Mouse (Mus musculus) kidney, postnatal 14 days (tissue): ENCODE measurements around the gene Myom1.

Experiments used
- DNase-seq: peaks from one replicate; pipeline ENCODE4 v3.0.0; 2022; ENCODE audit warnings: mixed read lengths

Gene Myom1

DNA sequence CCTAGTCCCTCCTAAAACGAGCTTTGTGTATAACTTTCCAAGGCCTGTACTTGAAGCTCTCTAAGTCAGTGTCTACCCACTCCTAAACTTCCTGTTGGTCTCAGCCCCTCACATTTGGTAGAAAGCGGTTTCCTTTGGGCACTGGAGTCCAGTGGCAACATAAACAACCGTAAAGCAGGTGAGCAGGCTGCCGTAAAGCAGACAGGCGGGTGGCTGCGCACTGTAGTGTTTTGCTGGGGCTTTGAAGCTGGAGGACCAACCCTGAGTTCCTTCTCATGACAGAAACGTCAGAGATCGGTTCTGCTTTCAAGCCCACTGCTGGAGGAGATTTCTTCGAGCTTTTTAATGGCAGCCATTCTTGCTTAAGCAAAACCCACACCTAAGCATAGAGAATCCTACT lies 9.8 kb upstream of the Myom1 start:
- no peak for DNase-seq

DNA sequence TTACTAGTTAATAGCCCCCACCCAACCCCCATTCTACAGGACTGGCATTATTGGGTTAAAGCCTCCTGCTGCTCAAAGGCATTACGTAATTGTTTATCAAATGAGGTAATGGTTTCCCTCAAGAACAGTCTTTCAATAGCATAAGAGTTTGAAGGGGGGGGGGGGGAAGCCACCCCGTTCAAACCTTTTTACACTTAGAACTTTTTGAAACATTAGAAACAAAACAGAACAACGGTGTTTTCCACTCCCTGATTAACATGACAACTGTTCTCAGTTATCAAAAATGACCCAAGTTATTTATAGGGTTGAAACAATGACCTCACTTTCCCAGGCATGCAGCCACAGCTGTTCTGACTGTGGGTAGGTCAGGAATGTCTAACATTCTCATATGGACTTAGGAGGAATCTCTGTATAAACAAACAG lies 9.0 kb upstream of the Myom1 start:
- DNase-seq = no peak

DNA sequence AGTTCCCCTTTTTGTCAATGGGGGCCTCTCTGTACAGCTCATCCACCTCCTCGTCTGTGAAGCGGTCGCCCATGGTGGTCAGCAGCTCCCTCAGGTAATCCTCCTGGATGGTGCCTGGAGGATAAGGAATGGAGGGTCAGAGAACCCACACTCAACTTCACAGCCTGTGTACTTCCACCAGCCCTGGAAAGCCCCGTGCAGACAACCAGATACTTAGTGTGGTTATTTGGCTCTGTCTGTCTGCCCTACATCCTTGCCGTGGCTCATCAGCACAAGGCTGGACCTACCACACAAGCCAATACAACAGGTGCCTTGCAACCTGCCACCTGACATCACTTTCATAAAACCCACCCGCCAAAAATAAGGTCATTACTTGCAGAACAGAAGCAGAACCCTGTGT lies 7.8 kb upstream of the Myom1 start:
- no peak for DNase-seq

DNA sequence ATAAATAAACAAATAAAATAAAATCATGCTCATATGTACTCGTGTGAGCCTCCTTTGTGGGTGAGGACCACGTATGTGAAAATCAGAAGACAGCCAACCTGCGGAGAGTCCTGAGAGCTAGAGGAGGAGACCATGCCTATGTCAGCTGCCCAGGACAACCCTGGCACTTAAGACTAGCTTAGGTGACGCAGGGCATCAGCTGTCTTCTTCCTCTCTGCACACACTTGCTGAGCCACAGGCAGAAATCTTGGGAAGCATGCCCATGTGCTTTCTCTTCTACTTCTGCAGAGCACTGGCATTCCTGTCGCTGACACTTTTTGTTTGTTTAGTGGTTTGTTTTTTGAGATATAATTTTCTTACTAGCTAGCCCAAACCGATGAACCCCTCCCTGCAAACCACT lies 6.9 kb upstream of the Myom1 start:
- no peak for DNase-seq

DNA sequence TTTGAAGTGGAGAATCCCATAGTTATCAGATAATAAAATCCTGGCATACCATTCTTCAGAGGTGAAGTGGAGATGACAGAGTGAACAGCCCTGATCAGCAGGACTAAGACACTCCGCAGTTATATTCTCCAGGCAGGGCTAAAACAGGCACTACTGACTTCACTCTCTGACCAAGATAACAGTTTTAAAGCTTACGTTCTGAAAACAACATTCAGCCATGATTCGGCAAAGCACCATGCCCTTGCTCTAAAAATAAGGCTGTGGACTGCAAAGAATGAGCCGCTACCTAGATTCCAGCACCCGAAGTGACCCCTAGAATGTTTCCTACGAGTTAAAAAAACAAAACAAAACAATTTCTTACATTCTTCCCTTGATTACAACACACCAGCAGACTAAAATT lies 4.6 kb upstream of the Myom1 start:
- DNase-seq = no peak

DNA sequence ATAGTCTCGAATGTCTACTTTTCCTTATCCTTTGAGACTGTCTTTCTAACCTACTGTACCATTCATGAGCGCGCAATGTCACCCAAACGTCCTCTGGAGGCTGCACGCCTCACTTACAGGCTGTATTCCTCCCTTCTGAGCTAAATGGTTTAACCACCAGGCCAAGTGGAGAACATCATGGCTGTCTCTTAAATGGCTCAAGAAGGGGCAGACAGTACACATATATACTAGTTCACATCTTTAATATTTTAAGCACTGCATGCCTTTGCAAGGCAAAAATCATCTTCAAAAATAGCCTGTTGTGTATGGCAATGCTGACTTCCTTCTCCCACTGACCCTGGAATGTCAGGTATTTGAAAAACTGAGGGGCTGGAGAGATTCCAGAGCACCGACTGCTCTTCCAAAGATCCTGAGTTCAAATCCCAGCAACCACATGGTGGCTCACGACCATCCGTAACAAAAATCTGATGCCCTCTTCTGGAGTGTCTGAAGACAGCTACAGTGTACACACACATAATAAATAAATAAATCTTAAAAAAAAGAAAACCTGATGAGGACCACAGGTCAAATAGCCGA lies 3.9 kb upstream of the Myom1 start:
- DNase-seq = no peak

DNA sequence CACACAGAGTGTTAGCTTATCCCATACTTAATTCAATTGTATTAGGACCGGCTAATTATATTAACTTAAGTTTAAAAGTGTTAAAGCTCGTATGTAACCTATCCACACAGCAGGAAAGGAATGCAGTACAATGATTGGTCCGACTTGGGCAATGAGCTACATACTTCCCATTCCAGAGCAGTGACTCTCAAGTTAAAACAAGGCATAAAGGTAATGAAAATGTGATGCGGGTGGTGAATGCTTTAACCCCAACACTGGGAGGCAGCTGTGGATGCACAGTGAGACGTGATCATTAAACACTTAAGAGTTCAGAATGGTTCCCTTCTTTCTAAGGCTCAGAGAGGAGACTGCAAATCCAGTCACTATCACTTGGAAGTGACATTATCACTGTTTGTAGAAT lies 3.2 kb upstream of the Myom1 start:
- DNase-seq = peak; percentile 41

DNA sequence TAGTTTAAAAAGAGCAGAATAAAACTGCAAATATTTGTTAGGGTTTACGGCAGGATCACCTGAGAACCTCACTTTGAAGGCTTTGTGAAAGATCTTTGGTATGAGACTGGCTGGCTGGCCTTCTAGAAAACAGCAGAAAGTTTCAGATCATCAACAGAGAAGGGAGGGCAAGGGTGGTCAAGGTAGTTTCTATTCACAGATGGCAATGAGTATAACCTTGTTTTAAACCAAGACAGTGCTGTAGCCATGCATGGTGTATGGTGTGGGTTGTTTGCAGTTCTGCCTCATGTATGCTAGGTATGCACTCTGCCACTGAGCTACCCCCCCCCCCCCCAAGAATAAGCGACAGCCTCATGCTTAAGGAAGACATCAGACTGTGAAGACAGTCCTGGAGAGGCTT lies 2.2 kb upstream of the Myom1 start:
- DNase-seq = no peak

DNA sequence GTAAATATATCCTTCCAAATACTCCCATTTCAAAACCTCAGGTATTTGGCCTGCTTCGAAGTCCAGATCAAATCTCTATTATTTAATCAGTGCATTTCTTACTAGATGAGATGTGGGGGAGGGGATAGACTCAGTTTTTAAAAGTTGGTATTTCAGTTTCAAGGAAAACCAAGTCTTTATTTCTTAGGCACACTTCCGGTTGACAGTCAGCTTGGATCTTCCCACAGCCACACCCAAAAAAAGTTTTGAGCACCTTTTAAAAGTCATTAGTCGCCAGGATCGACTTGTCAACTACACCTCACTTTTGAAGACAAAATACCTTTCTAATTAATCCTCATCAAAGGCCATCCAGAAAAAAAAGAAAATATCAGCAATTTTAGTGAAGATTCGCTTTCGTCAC lies 1.4 kb upstream of the Myom1 start:
- no peak for DNase-seq

DNA sequence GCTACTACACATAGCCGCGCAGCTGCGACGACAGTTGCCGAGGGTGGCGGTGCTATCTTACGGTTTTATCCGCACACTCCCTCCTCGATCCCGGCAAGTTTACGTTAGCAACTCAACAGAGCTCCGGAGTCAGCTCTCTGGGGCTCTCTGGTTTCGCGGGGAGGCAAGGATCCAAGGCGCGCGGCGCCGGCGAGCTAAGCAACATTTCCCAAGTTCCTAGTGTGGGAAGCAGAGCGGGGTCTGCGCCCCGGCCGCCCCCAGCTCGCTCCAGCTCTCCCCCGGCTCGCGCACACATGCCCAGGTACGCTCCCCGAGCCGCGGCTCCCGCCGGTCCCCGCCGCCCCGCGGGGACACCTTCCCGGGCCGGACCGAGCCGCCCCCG lies 743 bp upstream of the Myom1 start:
- DNase-seq = no peak

DNA sequence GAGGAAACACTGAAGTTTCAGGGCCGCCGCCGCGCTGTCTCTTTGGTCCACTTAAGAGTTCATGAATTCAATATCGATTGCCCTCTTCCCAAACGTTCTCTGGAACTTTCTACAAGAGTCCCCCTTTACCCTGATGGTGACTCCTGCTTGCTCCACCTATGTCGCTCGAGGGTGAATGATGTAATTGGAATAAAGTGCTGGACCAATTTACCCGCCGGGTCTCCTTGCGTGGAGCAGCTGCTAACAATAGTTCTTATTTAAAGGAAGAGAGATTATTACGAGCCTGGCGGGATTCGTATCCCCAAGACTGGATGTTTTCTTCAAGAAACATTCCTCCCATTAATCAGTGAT lies 286 bp downstream of the Myom1 start, which contains the start of gene Myl12a:
TSS of gene Myl12a (minus strand) at position 135 of the 351 bp plus-strand sequence.
- no peak for DNase-seq

DNA sequence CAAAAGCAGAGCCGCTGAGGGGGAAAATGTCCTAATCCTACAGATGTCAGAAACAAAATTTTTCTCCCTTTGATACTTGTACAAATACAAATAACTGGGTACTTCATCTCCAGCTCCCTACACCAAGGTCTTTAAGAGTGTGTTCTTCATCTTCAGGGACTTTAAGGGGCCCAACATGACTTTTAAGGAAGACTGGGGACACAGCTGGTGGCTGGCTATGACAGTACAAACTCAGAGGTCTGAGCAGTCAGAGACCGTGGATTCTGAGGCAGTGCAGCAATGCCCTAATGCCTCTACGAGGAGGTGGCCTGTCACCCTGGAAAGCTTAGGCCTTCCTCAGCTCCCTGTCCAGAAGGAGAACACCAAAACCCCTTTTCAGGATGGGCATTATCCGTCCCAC lies 679 bp downstream of the Myom1 start:
- DNase-seq = no peak

DNA sequence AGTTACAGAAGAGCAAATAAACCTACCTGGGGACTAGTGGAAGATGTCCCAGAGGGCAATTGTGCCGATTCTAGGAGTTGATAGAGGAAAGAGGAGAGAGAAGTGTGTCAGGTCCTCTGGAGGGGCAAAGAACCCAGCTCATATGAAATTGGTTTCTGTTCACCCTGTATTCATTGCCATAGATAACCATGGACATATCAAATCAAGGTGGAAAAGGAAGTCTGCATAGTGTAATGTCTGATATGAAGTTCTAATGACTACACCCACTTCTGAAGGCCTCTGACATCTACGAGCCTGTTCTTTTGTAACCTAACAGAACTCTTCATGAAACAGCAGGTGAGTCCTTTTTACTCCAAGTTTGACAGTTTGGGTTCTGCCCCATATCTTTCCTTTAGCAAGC lies 1.3 kb downstream of the Myom1 start:
- DNase-seq = no peak

DNA sequence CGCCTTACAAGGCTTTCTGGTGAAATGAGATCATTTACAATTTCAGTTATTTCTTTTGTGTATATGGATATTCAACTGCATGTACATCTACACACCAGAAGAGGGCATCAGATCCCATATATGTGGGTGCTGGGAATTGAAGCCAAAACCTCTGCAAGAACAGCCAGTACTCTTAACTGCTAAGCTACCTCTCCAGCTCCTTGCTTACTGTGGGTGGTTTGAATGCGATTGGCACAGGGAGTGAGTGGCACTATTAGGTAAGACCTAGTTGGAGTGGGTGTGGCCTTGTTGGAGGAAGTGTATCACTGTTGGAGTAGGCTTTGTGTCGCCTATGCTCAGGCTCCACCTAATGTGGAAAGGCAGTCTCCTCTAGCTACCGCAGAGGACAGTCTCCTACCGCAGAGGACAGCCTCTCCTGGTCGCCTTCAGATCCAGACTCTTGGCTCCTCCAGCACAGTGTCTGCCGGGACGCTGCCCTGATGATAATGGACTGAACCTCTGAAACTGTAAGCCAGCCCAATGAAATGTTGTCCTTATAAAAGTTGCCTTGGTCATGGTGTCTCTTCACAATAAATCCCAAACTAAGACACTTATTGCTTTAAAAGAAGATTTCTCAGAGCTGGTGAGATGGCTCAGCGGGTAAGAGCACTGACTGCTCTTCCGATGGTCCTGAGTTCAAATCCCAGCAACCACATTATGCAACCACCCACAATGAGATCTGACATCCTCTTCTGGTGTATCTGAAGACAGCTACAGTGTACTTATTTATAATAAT lies 1.9 kb downstream of the Myom1 start:
- no peak for DNase-seq

DNA sequence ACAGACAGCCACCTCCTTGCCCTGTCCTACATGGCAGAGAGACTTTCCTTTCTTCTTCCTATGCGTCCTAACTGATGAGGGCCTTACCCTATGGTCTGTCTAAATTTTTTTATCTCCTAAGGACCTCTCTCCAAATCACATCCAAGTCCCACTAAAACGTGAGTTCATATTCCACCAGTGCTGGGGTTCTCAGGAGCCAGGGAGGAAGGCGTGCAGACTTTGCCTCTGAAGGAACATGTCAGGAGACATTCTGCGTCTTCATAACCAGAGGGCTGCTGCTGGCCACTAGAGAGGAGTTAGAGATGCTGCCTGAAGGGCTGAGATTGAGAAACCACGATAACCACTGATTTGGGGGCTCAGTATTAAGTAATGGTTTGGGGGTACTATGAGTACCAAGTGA lies 4.5 kb downstream of the Myom1 start:
- no peak for DNase-seq

DNA sequence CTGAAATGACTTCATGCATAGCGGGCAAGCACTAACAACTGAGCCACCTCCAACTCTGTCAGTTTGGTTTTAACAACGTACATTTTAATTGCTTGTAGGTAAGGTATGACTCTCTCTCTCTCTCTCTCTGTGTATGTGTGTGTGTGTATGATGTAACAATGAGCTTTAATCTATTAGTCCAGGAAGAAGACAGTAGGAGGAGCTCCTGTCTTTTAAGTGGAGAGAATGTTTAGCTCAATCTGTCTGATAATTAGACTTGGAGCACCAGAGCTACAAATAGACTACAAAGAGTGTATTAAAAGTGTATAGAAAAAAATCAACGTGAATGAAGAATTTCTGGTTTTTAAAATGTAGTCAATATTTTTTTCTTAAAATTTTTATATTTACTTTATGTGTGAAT lies 6.2 kb downstream of the Myom1 start:
- no peak for DNase-seq

DNA sequence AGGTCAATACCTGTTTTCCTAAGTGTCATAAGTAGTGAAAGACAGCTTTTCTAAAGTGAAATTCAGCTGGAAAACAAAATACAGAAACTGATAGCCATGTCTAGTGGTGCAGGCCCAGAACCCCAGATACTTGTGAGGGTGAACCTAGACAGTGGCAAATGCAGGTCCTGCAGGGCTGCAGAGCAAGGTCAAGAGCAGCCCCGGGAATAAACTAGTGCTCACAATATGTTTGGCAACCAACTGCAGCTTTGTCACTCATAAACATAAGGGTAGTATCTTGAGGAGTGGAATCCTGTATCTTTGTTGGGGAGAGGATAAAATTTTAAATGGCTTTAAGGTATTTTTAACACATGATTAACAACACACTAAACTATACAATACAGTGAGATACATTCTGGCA lies 7.3 kb downstream of the Myom1 start:
- no peak for DNase-seq

DNA sequence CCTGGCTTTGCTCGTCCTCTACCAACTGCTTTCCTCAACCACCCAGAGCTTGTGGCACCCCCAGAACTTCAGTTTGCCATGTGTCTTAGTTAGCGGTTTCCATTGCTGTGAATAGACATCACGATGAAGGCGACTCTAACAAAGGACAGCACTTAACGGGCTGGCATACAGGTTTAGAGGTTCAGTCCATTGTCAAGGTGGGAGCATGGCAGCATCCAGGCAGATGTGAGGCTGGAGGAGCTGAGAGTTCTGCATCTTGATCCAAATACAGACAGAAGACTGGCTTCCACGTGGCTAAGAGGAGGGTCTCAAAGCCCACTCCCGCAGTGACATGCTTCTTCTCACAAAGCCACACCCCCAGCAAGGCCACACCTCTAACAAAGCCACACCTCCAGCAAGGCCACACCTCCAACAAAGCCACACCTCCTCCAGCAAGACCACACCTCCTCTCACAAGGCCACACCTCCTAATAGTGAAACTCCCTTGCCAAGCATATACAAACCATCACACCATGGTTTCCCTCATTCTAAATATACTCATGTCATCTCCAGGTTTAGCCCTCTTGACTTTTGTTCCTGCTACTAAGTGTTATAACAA lies 8.3 kb downstream of the Myom1 start:
- DNase-seq = no peak

DNA sequence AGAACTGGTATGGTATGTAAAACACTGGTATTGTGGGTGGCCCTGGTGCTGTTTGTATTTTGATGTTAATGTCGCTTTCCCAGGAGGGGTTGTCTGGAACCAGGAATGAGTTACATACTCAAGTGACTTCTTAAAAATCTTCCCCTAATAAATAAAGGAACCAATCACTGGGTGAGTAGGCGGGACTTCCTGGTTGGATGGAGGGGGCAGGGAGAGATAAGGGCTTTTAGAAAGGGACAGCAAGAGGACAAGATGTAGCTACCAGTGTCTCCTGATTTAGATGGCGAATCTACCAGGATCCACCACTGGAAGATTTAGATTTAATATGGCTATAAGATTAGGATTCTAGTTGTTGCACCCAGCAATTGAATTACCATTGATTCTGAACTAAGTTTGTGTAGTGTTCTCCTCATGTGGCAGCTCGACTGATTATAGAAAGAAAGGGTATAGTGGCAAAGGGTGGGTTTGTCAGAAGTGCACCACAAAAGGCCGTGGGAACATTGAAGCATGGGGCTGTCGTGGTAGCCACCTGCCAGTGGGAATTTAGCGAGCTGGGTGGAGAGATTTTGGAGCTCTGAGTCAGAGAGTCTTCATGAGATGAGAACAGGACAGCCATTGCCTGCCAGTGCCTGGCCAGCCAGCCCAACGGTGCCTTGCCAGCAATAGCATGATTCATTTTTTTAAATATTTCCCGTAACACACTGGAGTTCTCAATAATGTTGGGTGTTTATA lies 9.7 kb downstream of the Myom1 start:
- no peak for DNase-seq

DNA sequence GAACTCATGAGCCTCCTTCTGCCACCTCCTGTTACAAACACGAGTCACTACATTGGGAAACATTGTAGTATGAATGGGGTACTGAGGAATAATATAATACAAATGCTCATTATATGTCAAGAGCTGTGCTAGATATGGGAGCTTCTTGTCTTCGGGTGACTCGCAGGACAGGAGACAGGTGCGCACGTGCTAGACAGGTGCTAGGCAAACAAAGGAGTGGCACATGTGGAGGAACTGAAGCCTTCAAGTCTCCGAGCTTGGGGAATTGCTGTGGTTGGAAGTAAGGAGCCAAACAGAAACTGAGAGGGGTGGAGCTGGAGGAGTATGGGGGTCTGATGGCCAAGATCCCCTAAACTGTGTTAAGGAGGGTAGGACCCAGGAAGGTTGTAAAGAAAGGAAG lies 10.7 kb downstream of the Myom1 start:
- DNase-seq = no peak

DNA sequence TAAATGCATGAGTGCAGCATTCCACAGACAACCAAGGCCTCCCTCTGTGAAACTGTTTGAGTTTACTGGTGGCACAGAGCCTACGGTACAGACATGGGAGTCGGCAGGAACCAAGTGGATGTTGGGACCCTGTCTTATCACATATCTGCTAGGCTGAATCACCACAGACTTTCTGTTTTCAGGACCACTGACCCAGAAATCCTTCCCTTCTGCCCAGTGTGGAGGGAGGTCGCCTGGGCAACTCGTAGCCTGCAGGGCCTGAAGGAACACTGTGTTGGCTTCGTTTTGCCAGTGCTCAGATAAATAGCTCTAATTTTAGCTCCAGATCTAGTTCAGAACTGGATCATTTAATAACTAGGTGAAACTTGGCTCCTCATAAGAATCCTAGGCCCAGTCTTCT lies 12.5 kb downstream of the Myom1 start:
- no peak for DNase-seq

DNA sequence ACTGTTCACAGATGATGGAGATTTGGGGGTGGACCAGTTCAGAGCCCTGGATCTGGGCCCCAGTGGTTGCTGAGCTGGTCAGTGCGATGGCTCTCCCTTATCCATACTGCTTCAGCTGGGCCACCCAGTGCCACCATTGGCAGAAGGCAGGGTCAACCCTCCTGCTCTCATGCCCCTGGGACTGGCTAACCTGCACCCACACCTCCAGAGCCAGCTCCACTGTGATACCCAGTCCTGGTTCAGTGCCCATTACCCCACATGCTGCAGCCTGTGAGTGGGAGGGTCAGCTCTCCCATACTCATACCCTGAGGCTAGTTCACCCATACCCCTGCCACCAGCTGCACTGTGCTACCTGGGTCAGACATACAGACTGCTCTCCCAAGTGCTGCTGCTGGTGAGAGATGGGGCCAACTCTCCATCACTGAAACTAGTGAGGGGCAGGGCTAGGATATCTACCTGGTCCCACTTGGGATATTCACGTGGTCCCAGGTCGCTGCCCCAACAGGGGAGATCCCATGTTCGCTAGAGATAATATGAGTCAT lies 15.1 kb downstream of the Myom1 start:
- DNase-seq = no peak

DNA sequence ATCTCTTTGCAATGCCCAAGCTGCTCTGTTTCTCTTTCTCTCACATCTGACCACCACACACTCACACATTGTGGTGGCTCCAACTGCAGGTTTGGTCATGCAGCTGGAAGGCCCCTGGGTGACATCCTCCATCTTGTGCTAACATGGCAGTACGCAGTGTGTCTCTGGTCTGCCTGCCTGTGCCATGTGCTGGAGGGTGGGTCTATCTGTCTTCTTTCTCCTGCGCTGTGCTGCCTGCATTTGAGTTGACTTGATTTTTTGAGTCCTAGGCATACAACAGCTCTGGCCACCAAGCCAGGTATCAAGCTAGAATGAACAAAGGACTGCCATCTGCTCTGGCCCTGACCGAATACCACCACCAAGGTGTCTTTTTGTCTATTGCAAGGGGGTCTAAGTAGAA lies 15.7 kb downstream of the Myom1 start:
- no peak for DNase-seq
